Mouse (Mus musculus): ENCODE measurements at regions not wholly inside any gene's neighbourhood (a gene's known extent, or its start where the extent isn't known, plus 50 kb on each side); places are given as distances from the start of the nearest gene placed in this dataset.

DNA sequence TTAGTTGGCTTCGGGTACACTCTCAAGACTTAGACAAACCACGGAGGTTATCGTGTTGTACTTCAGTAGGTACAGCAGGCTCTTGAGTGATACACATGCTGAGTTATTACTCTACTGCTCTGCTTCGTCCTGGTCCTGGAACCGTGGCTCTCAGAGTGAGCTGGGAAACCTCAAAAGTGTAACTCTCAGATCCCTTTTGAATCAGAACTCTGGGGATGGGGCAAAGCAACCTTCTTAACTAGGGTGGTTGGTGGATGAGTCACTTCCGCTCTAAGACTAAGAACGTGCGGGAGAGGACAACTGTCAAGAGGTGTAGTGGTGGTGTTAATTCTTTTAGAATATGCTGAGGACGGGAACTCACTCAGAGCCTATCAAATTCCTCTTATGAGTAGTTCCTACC, 109.4 kb upstream of the Rapgef5 start:
- no peaks in the 10 kb centered on the region; the same call in 1 of the 2 replicates for H3K27me3 ChIP-seq
- no peak overlapping the region for H3K4me3 ChIP-seq (replicated peaks)

GRCm38 (mm10) chr12:117410604-117411003, 105.7 kb upstream of the Rapgef5 start:
- WGBS (ENCODE audit: insufficient replicate concordance), result 12% methylated on average over 1 of the region's 1 CpGs
- Histone ChIP-seq H3K9ac (no peak overlapping the region), H3K36me3 (replicated peaks) (no peaks in the 10 kb centered on the region), H3K9me3 (replicated peaks) (no peaks in the 10 kb centered on the region), H3K27ac (replicated peaks) (no peak overlapping the region), H3K4me3 (replicated peaks) (no peak overlapping the region), H3K27me3 (no peaks in the 10 kb centered on the region; the same call in 1 of the 2 replicates), H3K4me2 (no peak overlapping the region), H3K4me1 (replicated peaks) (no peaks in the 10 kb centered on the region)
- no peak for ATAC-seq (ENCODE audit: insufficient read depth)

More for the DNA sequence above, 109.4 kb upstream of the Rapgef5 start:
- no peak overlapping the region for H3K9ac ChIP-seq
- no peaks in the 10 kb centered on the region for H3K9me3 ChIP-seq (replicated peaks)
- no peak overlapping the region for H3K27ac ChIP-seq (replicated peaks)
- H3K36me3 ChIP-seq (replicated peaks), result no peaks in the 10 kb centered on the region
- H3K4me2 ChIP-seq, result no peak overlapping the region
- H3K4me1 ChIP-seq (replicated peaks), result 0 out of 2 replicates have a peak, but pooled peaks cover 4% of the 10 kb centered on the region
- 56% methylated on average over 9 of the region's 9 CpGs for WGBS (ENCODE audit: insufficient replicate concordance)
- no peak for ATAC-seq (ENCODE audit: insufficient read depth)

DNA sequence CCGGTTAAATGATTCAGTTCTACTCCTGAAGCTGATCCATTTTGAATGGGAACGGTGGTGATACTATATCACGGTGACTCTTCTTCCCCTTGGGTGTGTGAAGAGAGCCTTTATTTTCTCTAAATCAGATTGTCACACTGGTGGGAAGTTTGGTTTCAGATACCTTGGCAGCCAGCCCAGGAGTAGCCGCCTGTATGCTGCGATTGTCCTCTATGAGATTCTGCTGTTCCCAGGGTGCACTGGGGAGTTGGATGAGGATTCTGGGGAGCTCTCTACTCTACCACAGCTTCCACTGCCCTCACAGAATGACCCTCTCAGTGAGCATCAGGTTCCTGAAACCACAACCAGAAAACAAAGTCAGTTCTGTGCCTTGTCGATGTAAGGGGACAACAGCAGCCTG, 104.0 kb upstream of the Rapgef5 start:
- no peak for ATAC-seq (ENCODE audit: insufficient read depth)

GRCm38 (mm10) chr12:117412779-117413505, 103.3 kb upstream of the Rapgef5 start:
- Histone ChIP-seq H3K9ac (no peak overlapping the region), H3K27ac (replicated peaks) (no peak overlapping the region), H3K4me3 (replicated peaks) (no peak overlapping the region), H3K27me3 (no peaks in the 10 kb centered on the region; the same call in 1 of the 2 replicates), H3K36me3 (replicated peaks) (no peaks in the 10 kb centered on the region), H3K4me1 (replicated peaks) (no peaks in the 10 kb centered on the region), H3K9me3 (replicated peaks) (no peaks in the 10 kb centered on the region), H3K4me2 (no peak overlapping the region)
- ATAC-seq (ENCODE audit: insufficient read depth), result no peak
- WGBS (ENCODE audit: insufficient replicate concordance), result 32% methylated on average over 2 of the region's 2 CpGs

More for the DNA sequence above, 104.0 kb upstream of the Rapgef5 start:
- H3K4me1 ChIP-seq (replicated peaks), result no peaks in the 10 kb centered on the region
- H3K4me3 ChIP-seq (replicated peaks), result no peak overlapping the region
- H3K9me3 ChIP-seq (replicated peaks), result no peaks in the 10 kb centered on the region
- H3K4me2 ChIP-seq, result no peak overlapping the region
- H3K9ac ChIP-seq, result no peak overlapping the region
- H3K36me3 ChIP-seq (replicated peaks), result no peaks in the 10 kb centered on the region
- 55% methylated on average over 6 of the region's 6 CpGs for WGBS (ENCODE audit: insufficient replicate concordance)
- H3K27ac ChIP-seq (replicated peaks), result no peak overlapping the region
- H3K27me3 ChIP-seq, result no peaks in the 10 kb centered on the region; the same call in 1 of the 2 replicates

DNA sequence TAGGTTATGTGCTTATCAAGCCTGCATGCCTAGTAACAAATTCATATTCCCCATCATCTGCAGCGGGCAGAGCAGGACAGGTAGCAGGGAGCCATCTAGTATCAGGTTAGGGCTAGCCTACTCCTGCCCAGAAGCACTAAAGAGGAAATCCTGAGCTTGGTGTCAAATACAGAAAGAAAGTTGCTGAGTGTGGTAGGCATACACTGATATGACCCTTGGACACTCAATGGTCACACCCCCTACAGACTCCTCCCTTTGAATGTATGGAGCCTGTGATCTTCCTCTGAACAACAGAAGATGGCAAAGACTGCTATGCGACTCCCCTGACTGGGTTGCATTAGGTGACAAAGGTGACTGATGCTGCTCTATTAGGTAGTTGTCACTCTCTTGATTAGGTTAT, 102.3 kb upstream of the Rapgef5 start:
- H3K4me2 ChIP-seq, result no peak overlapping the region
- no peak for ATAC-seq (ENCODE audit: insufficient read depth)
- no peak overlapping the region for H3K9ac ChIP-seq
- no peak overlapping the region for H3K4me3 ChIP-seq (replicated peaks)
- H3K4me1 ChIP-seq (replicated peaks), result no peaks in the 10 kb centered on the region
- no peaks in the 10 kb centered on the region for H3K9me3 ChIP-seq (replicated peaks)
- no peak overlapping the region for H3K27ac ChIP-seq (replicated peaks)
- 60% methylated on average over 2 of the region's 2 CpGs for WGBS (ENCODE audit: insufficient replicate concordance)
- H3K27me3 ChIP-seq, result no peaks in the 10 kb centered on the region
- H3K36me3 ChIP-seq (replicated peaks), result no peaks in the 10 kb centered on the region

GRCm38 (mm10) chr12:117415146-117415545, 101.1 kb upstream of the Rapgef5 start:
- Histone ChIP-seq H3K9me3 (replicated peaks) (no peaks in the 10 kb centered on the region), H3K27me3 (no peaks in the 10 kb centered on the region), H3K4me1 (replicated peaks) (no peaks in the 10 kb centered on the region), H3K36me3 (replicated peaks) (no peaks in the 10 kb centered on the region), H3K9ac (no peak overlapping the region), H3K4me2 (no peak overlapping the region), H3K27ac (replicated peaks) (no peak overlapping the region), H3K4me3 (replicated peaks) (no peak overlapping the region)
- no peak for ATAC-seq (ENCODE audit: insufficient read depth)
- WGBS (ENCODE audit: insufficient replicate concordance), result 39% methylated on average over 2 of the region's 2 CpGs

- H3K4me2 ChIP-seq, result no peak overlapping the region
- no peaks in the 10 kb centered on the region for H3K27me3 ChIP-seq
- no peak for ATAC-seq (ENCODE audit: insufficient read depth)
- WGBS (ENCODE audit: insufficient replicate concordance), result 36% methylated on average over 4 of the region's 4 CpGs
- H3K4me3 ChIP-seq (replicated peaks), result no peak overlapping the region
- H3K4me1 ChIP-seq (replicated peaks), result no peaks in the 10 kb centered on the region
- H3K27ac ChIP-seq (replicated peaks), result no peak overlapping the region
- H3K9me3 ChIP-seq (replicated peaks), result no peaks in the 10 kb centered on the region
- no peaks in the 10 kb centered on the region for H3K36me3 ChIP-seq (replicated peaks)
- no peak overlapping the region for H3K9ac ChIP-seq
Observed at GRCm38 (mm10) chr12:117417991-117418390, 98.3 kb upstream of the Rapgef5 start.

DNA sequence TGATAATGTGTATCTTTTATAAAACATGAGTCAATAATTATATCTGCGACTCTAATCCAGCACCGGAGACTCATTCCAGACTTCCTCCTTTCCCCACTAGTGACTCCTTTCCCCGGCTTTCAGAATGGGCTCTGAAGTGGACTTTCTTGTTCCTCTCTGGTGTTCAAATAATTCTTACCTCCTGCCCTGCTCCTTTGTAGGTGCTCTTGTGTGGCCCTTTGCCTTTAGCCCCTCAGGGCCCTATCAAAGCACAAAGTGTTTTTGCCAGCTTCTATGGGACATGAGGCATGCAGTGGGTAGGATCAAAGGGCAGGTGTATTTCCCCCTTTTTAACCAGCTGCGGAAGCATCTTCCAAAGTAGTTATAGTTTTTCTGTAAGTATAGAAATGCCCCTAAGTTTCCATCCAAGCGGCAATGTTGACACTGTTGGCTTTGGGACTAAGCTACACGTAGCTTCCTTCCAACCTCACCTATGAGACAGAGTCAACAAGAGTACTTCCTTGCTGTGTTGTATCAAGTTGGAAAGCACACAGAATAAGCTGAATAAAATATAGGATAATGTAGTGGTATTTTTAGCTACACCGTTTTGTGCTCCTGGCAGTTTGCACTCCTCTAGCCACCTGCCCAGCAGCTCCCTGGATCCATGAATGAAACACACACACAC, 93.8 kb upstream of the Rapgef5 start:
- Histone ChIP-seq H3K4me1 (replicated peaks) (no peaks in the 10 kb centered on the region), H3K9ac (no peak overlapping the region), H3K27ac (replicated peaks) (no peak overlapping the region), H3K4me3 (replicated peaks) (no peak overlapping the region), H3K4me2 (no peak overlapping the region), H3K36me3 (replicated peaks) (no peaks in the 10 kb centered on the region), H3K27me3 (no peaks in the 10 kb centered on the region), H3K9me3 (replicated peaks) (no peaks in the 10 kb centered on the region)
- WGBS (ENCODE audit: insufficient replicate concordance), result 78% methylated on average over 7 of the region's 7 CpGs
- ATAC-seq (ENCODE audit: insufficient read depth), result no peak

DNA sequence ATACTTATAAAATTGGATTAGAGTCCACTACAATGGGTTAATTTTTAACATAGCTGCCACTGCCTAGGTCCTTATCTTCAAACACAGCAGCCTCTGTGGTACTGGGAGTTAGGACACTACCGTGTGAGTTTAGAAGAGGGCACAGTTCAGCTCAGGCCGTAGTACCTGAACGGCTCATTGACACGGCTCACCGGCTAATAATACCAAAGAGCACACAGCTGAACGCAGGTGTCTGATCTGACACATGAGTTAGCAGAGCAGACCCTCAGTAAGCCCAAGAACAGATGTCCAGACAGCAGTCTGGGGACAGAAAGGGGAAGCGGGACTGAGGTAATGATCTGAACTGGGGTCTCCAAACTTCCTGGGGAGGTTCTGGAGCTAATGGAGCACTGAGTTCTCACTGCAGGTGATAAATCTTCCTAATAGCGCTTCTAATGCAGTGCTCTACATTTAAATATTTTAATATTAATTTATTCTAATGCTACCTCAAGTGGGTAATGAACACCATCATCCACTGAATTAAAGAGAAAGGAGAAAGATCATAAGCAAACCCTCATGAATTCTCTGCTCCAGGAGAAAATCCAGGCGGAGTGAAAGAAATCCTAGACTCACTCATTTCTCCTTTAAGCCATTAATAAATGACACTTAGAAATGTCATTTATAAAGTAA, 90.8 kb upstream of the Rapgef5 start:
- Histone ChIP-seq H3K27ac (replicated peaks) (no peak overlapping the region), H3K9ac (no peak overlapping the region)

DNA sequence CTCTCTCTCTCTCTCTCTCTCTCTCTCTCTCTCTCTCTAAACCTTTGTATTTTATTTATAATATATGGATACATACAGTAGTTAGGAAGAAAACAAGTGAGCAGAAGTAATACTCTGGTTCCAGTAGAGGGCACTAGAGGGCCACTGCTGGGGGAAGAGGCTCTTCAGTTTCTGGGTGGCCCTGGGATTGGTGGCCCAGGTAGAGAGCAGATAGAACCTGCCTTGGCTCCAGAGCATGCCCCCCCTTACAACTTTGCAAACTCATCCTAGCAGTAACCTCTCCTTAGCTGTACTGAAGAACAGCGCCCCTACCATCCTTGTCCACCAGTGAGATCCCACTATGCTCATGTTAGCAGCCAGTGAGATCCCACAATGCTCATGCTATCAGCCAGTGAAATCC, 88.8 kb upstream of the Rapgef5 start:
- 42% methylated on average over 1 of the region's 1 CpGs for WGBS (ENCODE audit: insufficient replicate concordance)
- H3K9me3 ChIP-seq (replicated peaks), result no peaks in the 10 kb centered on the region
- no peaks in the 10 kb centered on the region for H3K36me3 ChIP-seq (replicated peaks)
- no peak for ATAC-seq (ENCODE audit: insufficient read depth)
- H3K27ac ChIP-seq (replicated peaks), result no peak overlapping the region
- no peak overlapping the region for H3K4me2 ChIP-seq
- no peaks in the 10 kb centered on the region; the same call in 1 of the 2 replicates for H3K27me3 ChIP-seq
- H3K9ac ChIP-seq, result no peak overlapping the region
- H3K4me3 ChIP-seq (replicated peaks), result no peak overlapping the region
- H3K4me1 ChIP-seq (replicated peaks), result no peaks in the 10 kb centered on the region

More for the DNA sequence above, 90.8 kb upstream of the Rapgef5 start:
- H3K9me3 ChIP-seq (replicated peaks), result no peaks in the 10 kb centered on the region
- 31% methylated on average over 9 of the region's 9 CpGs for WGBS (ENCODE audit: insufficient replicate concordance)
- no peak overlapping the region; the same call in 1 of the 2 replicates for H3K4me2 ChIP-seq
- no peaks in the 10 kb centered on the region for H3K36me3 ChIP-seq (replicated peaks)
- H3K27me3 ChIP-seq, result no peaks in the 10 kb centered on the region; the same call in 1 of the 2 replicates
- ATAC-seq (ENCODE audit: insufficient read depth), result peak; percentile 40; the same call in 1 of the 2 replicates
- H3K4me1 ChIP-seq (replicated peaks), result no peaks in the 10 kb centered on the region
- no peak overlapping the region for H3K4me3 ChIP-seq (replicated peaks)

- H3K9ac ChIP-seq, result no peak overlapping the region
- H3K4me2 ChIP-seq, result no peak overlapping the region
- 55% methylated on average over 4 of the region's 4 CpGs for WGBS (ENCODE audit: insufficient replicate concordance)
- H3K4me3 ChIP-seq (replicated peaks), result no peak overlapping the region
- no peak overlapping the region for H3K27ac ChIP-seq (replicated peaks)
- H3K36me3 ChIP-seq (replicated peaks), result no peaks in the 10 kb centered on the region
- no peaks in the 10 kb centered on the region for H3K4me1 ChIP-seq (replicated peaks)
- ATAC-seq (ENCODE audit: insufficient read depth), result no peak
- H3K27me3 ChIP-seq, result no peaks in the 10 kb centered on the region; the same call in 1 of the 2 replicates
- H3K9me3 ChIP-seq (replicated peaks), result no peaks in the 10 kb centered on the region
Observed at GRCm38 (mm10) chr12:117430886-117431285, 85.4 kb upstream of the Rapgef5 start.
